Mouse (Mus musculus): ENCODE data around the gene Tet2.

DNA sequence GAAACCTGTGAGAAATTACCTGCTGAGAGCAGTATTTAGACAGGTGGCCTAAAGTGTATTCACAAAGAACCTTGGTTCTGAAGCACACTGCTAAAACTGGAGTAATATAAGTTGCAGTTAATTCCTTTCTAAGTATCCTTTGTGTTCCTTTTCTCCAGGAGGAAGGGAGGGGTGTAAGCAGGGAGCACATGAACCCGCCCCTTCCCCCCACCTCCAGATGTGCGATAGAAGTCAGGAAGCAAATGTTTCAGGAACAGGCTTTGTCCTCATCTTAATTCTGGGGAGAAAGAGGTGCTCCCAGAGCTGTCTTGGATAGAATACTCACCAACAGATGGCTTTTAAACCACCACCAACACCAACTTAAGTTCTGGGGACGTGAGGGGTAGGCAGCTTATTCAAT is 82.9 kb downstream of the Tet2 start:
- no peak for TF ChIP-seq POLR2A (IDR thresholded peaks at IDR 0.05; ENCODE audit: extremely low read depth, insufficient read depth, low read length)
- no peak for TF ChIP-seq CTCF (IDR thresholded peaks at IDR 0.05; ENCODE audit: low read depth, low read length)

All from liver, adult 2 months (tissue).